Mouse (Mus musculus) adrenal gland, adult 8-10 months (tissue): ENCODE data around the gene Doxl2. TPM values are rescaled to one million over a fixed set of nuclear protein-coding genes. Genes with fewer than 3 reads are reported as not detected.

Source experiments
- DNase-seq: peaks from one replicate; pipeline ENCODE4 v3.0.0; 2022
- total RNA-seq, 4 experiments: library from RNA; stranded (reverse); gene quantifications; 2 replicates each; pipeline ENCODE4 v1.2.4; 2022

Gene Doxl2
- total RNA-seq, 4 experiments from 2014 or later, result 0.24 TPM; not detected in 3

DNA sequence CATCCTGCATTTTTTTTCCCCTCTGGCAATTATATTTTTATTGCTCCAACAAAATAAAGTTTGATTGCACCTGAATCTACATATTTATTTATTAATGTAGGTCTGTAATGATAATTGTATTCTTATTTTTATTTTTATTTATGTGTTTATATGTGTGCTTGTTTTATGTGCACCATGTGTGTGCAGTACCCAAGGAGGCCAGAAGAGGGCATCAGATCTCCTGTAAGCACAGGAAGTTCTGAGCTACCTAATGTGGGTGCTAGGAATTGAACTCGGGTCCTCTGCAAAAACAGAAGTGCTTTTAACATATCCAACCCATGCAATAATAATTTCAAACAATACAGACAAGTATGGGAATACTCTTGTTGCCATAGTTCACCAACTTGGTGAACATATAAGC, 34.9 kb downstream of the Doxl2 start:
- no peak for DNase-seq

DNA sequence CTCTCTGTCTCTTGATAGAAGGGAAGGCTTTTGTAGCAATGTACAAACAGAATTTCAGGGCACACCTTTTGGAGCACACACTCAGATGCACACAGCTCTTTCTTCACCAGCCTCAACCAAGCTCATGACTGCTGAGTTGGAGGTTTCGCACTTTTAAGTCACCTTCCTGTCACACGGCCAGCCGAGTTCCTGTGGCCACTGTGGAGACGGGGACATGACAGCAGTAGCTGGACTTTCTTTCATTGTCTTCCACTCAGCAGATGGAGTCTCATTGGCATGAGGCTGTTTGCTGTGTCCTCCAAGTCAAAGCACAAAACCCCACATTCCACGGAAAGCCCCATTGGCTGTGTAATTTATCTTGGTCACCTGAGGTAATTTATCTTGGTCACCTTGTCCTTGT, 36.4 kb downstream of the Doxl2 start:
- DNase-seq, result no peak

DNA sequence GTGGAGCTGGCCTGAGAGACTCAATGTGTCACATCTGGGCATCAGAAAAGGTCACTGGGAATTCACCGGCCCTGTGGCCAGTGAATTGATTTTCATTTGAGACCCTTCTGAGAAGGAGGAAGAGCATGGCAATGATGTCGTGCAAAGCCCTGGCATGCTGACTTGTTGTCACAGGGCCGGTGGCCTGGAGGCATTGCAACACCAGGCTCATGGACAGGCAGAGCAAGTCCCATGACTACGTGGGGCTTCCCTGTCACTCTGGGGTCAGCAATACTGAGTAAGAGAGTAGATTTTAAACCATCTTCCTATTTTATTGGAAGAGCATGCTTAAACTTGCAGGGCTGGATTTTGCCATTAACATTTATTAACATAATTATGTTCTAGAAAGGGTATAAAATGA, 38.3 kb downstream of the Doxl2 start:
- DNase-seq, result no peak

DNA sequence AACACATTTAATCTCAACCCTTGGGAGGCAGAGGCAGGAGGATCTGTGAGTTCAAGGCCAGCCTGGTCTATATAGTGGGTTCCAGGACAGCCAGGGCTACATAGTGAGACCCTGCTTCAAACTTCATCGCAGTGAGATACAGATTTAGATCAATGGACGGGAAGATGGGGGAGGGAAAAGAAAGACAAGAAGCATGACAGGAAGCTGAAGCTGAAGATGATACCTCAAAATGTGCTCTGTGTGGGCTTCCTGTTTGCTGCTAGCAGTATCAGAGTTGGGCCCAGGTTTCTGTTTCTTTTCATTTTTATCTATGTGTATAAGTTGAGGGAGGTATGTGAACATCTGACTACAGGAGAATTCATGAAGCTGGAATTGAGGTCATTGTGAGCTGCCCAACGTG, 38.7 kb downstream of the Doxl2 start:
- DNase-seq, result no peak

DNA sequence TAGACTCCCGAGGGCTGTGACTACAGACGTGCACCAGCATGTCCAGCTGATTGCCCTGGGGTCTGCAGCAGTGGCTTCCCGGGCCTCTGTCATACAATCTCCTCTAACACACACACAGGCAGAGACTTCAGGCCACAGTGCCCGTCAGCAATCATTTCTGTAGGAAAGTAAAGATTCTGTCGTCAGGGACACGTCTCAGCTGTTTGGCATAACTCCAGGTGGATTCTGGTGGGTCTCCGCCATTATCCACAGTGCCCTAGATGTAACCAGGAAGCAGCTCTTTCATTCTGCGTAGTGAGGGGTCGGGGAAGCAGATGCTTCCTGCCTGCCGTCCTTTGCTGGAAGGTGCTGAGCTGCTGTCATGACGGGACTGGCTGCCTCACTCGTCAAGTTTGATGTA, 42.4 kb downstream of the Doxl2 start:
- DNase-seq, result no peak

DNA sequence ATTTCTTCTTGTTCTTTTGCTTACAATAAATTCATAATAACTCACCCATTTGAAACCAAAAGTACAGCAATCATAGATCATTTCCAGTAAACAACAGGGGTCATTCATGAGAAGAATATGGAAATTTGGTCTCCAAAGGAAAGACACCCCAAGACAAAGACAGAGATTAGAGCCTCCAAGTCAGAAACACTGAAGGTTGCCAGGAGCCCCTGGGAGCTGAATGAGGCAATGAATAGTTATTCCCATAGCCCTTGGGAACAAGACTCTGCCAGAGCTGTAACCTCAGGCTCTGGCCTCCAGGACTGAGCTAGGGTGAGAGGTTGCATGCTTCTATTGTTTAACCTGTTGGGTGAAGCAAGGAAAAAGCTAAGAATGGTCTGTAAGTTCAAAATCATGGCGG, 44.6 kb downstream of the Doxl2 start:
- no peak for DNase-seq

DNA sequence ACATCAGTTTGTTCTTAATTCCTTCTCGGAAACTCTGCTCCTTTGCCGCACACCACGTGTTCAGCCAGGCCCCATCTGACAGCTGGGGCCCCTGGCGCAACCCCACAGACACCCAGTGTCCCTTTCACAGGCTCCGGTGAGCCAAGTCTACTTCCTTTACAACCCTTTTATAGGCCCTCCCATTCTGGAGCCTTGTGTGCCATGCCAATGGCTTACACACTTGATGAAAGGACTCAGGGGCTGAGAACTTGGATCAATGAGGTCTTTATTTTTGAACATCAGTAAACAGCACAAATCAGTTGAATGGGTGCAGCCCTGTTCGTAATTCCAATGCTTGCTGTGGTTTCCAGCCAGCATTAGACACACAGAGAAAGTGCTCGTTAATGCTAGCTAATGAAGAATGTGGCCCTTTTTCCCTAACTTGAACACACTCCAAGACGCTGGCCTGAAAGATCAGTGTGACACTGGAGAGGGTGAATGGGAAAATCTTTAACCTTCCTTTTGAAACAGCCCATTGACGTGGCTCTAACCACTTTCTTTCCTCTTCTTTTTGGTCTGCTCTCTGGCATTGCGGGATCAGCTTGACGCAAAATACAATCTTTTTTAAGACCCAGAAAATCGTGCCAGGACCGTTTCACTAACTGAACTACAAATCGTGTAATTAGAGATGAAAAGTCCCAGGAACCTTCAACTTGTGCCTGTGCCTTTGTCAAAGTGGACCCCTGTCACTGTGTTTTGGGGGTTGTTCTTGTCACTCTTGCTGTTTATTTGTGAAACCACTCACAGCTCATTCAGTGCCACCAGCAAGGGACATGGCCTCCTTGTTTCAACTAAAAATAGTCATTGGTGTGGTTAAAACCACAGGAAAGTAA, 46.6 kb downstream of the Doxl2 start:
- DNase-seq, result no peak

DNA sequence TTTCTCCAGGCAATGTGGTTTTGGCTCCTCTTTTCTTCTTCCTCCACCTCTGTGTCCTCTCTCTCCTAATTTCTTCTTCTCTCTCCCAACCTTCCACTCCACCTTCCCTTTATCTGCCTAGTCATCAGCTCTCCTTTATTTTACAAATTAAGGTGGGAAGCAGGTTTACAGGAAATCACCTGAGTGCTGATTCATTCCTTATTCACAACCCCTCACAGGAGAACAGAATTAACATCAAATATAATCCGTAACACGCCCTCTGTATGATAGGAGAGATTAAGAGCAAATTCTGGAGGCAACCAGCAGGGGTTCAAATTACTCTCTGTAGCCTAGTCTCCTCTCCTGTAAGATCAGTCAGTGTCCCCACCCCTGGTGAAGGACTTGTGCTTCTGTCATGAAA, 47.6 kb downstream of the Doxl2 start:
- DNase-seq, result no peak

DNA sequence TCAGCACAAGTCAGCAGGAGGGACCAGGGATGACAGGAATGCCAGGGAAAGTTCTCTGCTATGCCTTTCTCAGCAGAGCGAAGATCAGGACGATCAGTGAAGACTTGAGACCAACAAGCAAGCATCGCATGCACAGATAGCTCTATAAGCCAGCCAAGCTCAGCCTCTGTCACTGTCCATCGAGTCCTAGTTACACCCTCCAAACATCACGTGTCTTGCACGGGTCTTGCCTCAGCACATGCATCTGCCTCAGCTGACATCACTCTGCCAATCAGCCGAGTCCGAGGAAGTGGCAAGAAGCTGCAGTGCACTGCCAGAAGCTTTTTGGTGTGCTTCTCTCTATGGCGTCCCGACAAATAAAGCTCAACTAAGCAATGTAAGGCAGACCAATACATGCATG, 48.6 kb downstream of the Doxl2 start:
- DNase-seq, result no peak

DNA sequence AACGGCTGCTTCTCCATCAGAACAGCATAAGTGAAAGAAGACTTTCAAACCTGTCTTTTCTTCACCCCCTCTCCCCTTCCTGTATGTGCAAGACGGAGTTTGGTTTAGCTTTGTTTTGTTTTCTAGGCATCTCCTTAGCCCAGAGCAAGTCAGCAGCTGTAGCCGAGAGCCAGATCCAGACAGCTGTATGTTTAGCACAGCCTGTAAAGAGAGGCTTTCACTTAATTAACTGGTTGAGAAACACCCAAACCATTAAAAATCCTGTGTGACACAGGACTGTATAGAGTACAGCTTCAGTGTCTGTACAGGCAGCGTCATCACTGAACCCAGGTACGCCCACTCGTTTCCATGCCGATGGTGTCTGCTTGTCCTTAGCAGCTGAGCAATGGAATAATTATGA, 50.5 kb downstream of the Doxl2 start:
- DNase-seq, result no peak

DNA sequence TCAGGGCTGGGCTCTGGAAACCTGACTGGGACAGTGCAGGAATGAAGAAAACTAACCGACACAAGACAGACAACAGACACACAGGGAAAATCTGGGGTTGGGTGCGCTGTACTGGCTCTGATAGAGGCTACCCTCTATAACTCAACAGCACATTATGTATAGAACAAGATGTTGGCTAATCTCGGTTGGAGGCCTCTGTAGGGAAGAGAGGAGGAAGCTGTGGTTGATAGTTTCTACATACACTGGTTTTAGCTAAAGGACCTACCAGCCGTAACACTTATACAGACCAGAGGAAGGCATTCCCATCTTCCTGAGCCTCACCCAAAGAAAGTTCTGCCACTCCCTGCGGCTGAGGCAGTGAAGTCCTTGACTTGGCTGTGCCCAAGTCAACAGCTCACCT, 51.7 kb downstream of the Doxl2 start:
- no peak for DNase-seq

DNA sequence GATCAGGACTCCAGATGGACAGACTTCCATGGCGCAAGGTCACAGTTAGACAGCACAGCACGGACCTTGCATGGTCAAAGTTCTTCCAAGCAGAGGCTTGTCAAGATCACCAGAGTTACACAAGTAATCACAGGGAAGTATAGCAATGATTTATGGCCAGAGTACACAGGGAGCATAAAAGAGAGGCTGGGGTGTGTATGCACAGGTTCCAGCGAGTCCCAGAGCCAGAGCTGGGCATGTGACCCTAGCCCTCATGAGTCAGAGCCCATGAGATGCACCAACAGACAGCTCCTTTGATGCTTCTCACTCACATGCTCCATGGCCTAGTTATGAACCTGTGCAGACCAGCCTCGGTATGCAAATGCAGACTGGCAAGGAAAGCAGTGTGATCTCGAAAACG, 53.3 kb downstream of the Doxl2 start:
- DNase-seq, result no peak

Other genes with a start within 250 kb of the Doxl2 start
- 10 to 100 TPM in 3 of 4 experiments, 1 to 10 TPM in 1; 7.4 to 18.7 (median 11.0) TPM for gene Gimap1, start 235.9 kb upstream of the Doxl2 start, total RNA-seq
- gene Gimap5, start 228.8 kb upstream of the Doxl2 start, total RNA-seq, result 10 to 100 TPM; 13.9 to 22.5 (median 16.9) TPM
- gene Gimap3, start 204.1 kb upstream of the Doxl2 start, total RNA-seq, result 10 to 100 TPM in 3 of 4 experiments, 1 to 10 TPM in 1; 9.6 to 18.3 (median 13.7) TPM
- 100 to 1,000 TPM; 404 to 478 (median 432) TPM for gene Tmem176a, start 134.0 kb upstream of the Doxl2 start, total RNA-seq
- gene Tmem176b, start 133.5 kb upstream of the Doxl2 start, total RNA-seq, result 100 to 1,000 TPM; 722 to 872 (median 775) TPM
- gene Aoc1, start 102.1 kb upstream of the Doxl2 start, total RNA-seq, result not detected
- not detected for gene 1600015I10Rik, start 45.1 kb upstream of the Doxl2 start, total RNA-seq
- under 1 TPM in 2 of 4 experiments, not detected in 2; 0.14 to 0.32 TPM for gene Svs1, start 11.9 kb downstream of the Doxl2 start, total RNA-seq
- 10 to 100 TPM in 2 of 4 experiments, 1 to 10 TPM in 2; 2.0 to 60.7 (median 23.2) TPM for gene Gpnmb, start 61.6 kb downstream of the Doxl2 start, total RNA-seq
- 10 to 100 TPM; 34.6 to 53.2 (median 41.2) TPM for gene Malsu1, start 98.8 kb downstream of the Doxl2 start, total RNA-seq
- under 1 TPM in 2 of 4 experiments, not detected in 2; 0.05 to 0.12 TPM for gene Igf2bp3, start 240.0 kb downstream of the Doxl2 start, total RNA-seq